Mouse (Mus musculus) C2C12 (cell line): ENCODE data around the gene Hjurp.

ENCODE experiments used
- MAX ChIP-seq: IDR thresholded peaks from one replicate; pipeline ENCODE4 v1.6.1; 2011; ENCODE audit warnings: mild to moderate bottlenecking, control low read depth
- USF1 ChIP-seq: IDR thresholded peaks from one replicate; pipeline ENCODE4 v1.6.1; 2011; ENCODE audit warnings: low read depth, mild to moderate bottlenecking, control low read depth, moderate library complexity

GRCm38 (mm10) chr1:88284946-88285320 lies 7.5 kb upstream of the Hjurp start:
- TF ChIP-seq USF1, result no peak
- no peak for TF ChIP-seq MAX
